Mouse (Mus musculus): ENCODE data around the gene Cers5. TPM values are rescaled to one million over a fixed set of nuclear protein-coding genes. Genes with fewer than 3 reads are reported as not detected.
"Not testable (repeated sequence)": the region's sequence is repeated elsewhere in the genome, so short reads cannot be mapped to it uniquely, and the experiment has no call there.

Gene Cers5
- polyA plus RNA-seq, 2 experiments: 75.1 to 84.9 TPM

GRCm38 (mm10) chr15:99731167-99731566, 41.5 kb downstream of the Cers5 start:
- Histone ChIP-seq H3K4me2 (replicated peaks; ENCODE audit: low read depth, low read length, severe bottlenecking) (no peak overlapping the region), H3K9ac (ENCODE audit: low read depth, low read length, severe bottlenecking) (no peak overlapping the region), H3K27me3 (ENCODE audit: control insufficient read depth, insufficient read depth, low read length) (no peaks in the 10 kb centered on the region), H3K9me3 (ENCODE audit: control insufficient read depth, low read length) (no peaks in the 10 kb centered on the region), H3K4me3 (replicated peaks; ENCODE audit: low read length) (no peak overlapping the region), H3K27ac (replicated peaks; ENCODE audit: low read depth, low read length) (no peak overlapping the region), H3K36me3 (ENCODE audit: control insufficient read depth, insufficient read depth, low read length) (peaks cover 52% of the 10 kb centered on the region), H3K4me1 (ENCODE audit: control insufficient read depth, insufficient read depth, low read length) (no peaks in the 10 kb centered on the region)
- ATAC-seq (ENCODE audit: low FRiP score, low read depth) (no peak), DNase-seq (ENCODE audit: low spot score) (no peak)
- 95% methylated on average over 2 of the region's 2 CpGs for WGBS
- TF ChIP-seq POLR2A (IDR thresholded peaks at IDR 0.05; ENCODE audit: borderline replicate concordance, extremely low read depth, insufficient read depth, insufficient read length): no peak

GRCm38 (mm10) chr15:99729056-99729783, 43.5 kb downstream of the Cers5 start:
- no peak overlapping the region for H3K4me3 ChIP-seq (replicated peaks; ENCODE audit: low read length)
- no peak overlapping the region for H3K9ac ChIP-seq (ENCODE audit: low read depth, low read length, severe bottlenecking)
- H3K4me1 ChIP-seq (ENCODE audit: control insufficient read depth, insufficient read depth, low read length): peaks cover 7% of the 10 kb centered on the region; the same call in 1 of the 2 replicates
- ATAC-seq (ENCODE audit: low FRiP score, low read depth): no peak
- no peaks in the 10 kb centered on the region for H3K27me3 ChIP-seq (ENCODE audit: control insufficient read depth, insufficient read depth, low read length)
- no peak for DNase-seq (ENCODE audit: low spot score)
- H3K4me2 ChIP-seq (replicated peaks; ENCODE audit: low read depth, low read length, severe bottlenecking): no peak overlapping the region
- no peaks in the 10 kb centered on the region for H3K9me3 ChIP-seq (ENCODE audit: control insufficient read depth, low read length)
- no peak for TF ChIP-seq POLR2A (IDR thresholded peaks at IDR 0.05; ENCODE audit: borderline replicate concordance, extremely low read depth, insufficient read depth, insufficient read length)
- H3K36me3 ChIP-seq (ENCODE audit: control insufficient read depth, insufficient read depth, low read length): peaks cover 34% of the 10 kb centered on the region
- 96% methylated on average over 3 of the region's 4 CpGs for WGBS
- no peak overlapping the region for H3K27ac ChIP-seq (replicated peaks; ENCODE audit: low read depth, low read length)

- TF ChIP-seq POLR2A (IDR thresholded peaks at IDR 0.05; ENCODE audit: borderline replicate concordance, extremely low read depth, insufficient read depth, insufficient read length): no peak
- WGBS: 84% methylated on average over 5 of the region's 5 CpGs
- peaks cover 31% of the 10 kb centered on the region for H3K36me3 ChIP-seq (ENCODE audit: control insufficient read depth, insufficient read depth, low read length)
These were observed 44.5 kb downstream of the Cers5 start for GRCm38 (mm10) chr15:99728211-99728610.

GRCm38 (mm10) chr15:99727525-99727924, 45.2 kb downstream of the Cers5 start:
- TF ChIP-seq POLR2A (IDR thresholded peaks at IDR 0.05; ENCODE audit: borderline replicate concordance, extremely low read depth, insufficient read depth, insufficient read length): no peak
- Histone ChIP-seq H3K27me3 (ENCODE audit: control insufficient read depth, insufficient read depth, low read length) (no peaks in the 10 kb centered on the region), H3K9me3 (ENCODE audit: control insufficient read depth, low read length) (no peaks in the 10 kb centered on the region), H3K9ac (ENCODE audit: low read depth, low read length, severe bottlenecking) (no peak overlapping the region), H3K36me3 (ENCODE audit: control insufficient read depth, insufficient read depth, low read length) (peaks cover 26% of the 10 kb centered on the region), H3K27ac (replicated peaks; ENCODE audit: low read depth, low read length) (no peak overlapping the region), H3K4me1 (ENCODE audit: control insufficient read depth, insufficient read depth, low read length) (peaks cover 13% of the 10 kb centered on the region), H3K4me2 (replicated peaks; ENCODE audit: low read depth, low read length, severe bottlenecking) (no peak overlapping the region), H3K4me3 (replicated peaks; ENCODE audit: low read length) (no peak overlapping the region)
- DNase-seq (ENCODE audit: low spot score): no peak
- 96% methylated on average over 12 of the region's 12 CpGs for WGBS
- ATAC-seq (ENCODE audit: low FRiP score, low read depth): no peak

More at GRCm38 (mm10) chr15:99728211-99728610, 44.5 kb downstream of the Cers5 start:
- Histone ChIP-seq H3K27ac (replicated peaks; ENCODE audit: low read depth, low read length) (no peak overlapping the region), H3K4me2 (replicated peaks; ENCODE audit: low read depth, low read length, severe bottlenecking) (no peak overlapping the region), H3K4me1 (ENCODE audit: control insufficient read depth, insufficient read depth, low read length) (peaks cover 13% of the 10 kb centered on the region), H3K9ac (ENCODE audit: low read depth, low read length, severe bottlenecking) (no peak overlapping the region), H3K9me3 (ENCODE audit: control insufficient read depth, low read length) (no peaks in the 10 kb centered on the region), H3K4me3 (replicated peaks; ENCODE audit: low read length) (no peak overlapping the region), H3K27me3 (ENCODE audit: control insufficient read depth, insufficient read depth, low read length) (no peaks in the 10 kb centered on the region)
- DNase-seq (ENCODE audit: low spot score) (no peak), ATAC-seq (ENCODE audit: low FRiP score, low read depth) (no peak)

- not testable (repeated sequence) for H3K27ac ChIP-seq (replicated peaks; ENCODE audit: low read depth, low read length); ATAC-seq (ENCODE audit: low FRiP score, low read depth); H3K9ac ChIP-seq (ENCODE audit: low read depth, low read length, severe bottlenecking); H3K27me3 ChIP-seq (ENCODE audit: control insufficient read depth, insufficient read depth, low read length); DNase-seq (ENCODE audit: low spot score); H3K4me3 ChIP-seq (replicated peaks; ENCODE audit: low read length); H3K4me2 ChIP-seq (replicated peaks; ENCODE audit: low read depth, low read length, severe bottlenecking); H3K9me3 ChIP-seq (ENCODE audit: control insufficient read depth, low read length)
- WGBS: 96% methylated on average over 4 of the region's 5 CpGs
- peaks cover 13% of the 10 kb centered on the region for H3K4me1 ChIP-seq (ENCODE audit: control insufficient read depth, insufficient read depth, low read length)
- H3K36me3 ChIP-seq (ENCODE audit: control insufficient read depth, insufficient read depth, low read length): peaks cover 26% of the 10 kb centered on the region
These were observed 45.6 kb downstream of the Cers5 start for GRCm38 (mm10) chr15:99727039-99727438.
